Mouse (Mus musculus): Measurements from ENCODE around the gene Sema6d.

DNA sequence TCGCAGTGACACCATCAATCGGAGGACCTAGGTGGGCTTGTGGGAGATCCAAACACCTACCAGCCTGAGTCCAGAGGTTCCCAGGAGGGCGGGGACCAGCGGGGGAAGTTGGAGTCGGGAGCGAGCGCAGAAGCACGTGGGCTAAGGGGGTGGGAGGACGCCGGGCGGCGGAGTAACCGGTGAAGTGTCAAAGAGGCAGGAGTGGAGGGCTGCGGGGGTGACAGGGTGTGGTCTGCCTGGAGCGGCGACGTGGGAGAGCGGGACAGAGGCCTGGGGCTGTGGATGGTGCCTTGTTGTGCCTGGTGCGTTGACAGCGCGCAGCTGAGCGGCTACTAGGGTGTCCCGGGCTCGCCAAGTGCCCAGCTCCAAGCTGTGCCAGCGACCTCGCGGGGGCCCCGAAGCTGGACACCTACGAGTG, at the start of gene Sema6d:
- TF ChIP-seq CTCF (IDR thresholded peaks at IDR 0.05; ENCODE audit: borderline replicate concordance, insufficient read depth, low read depth, low read length) = no peak
- no peak for TF ChIP-seq POLR2A (IDR thresholded peaks at IDR 0.05; ENCODE audit: borderline replicate concordance, insufficient read depth, low read length)
